Mouse (Mus musculus): ENCODE data around the gene N4bp2.

GRCm38 (mm10) chr5:65846534-65846933, 83.2 kb downstream of the N4bp2 start:
- TF ChIP-seq POLR2A (IDR thresholded peaks at IDR 0.05; ENCODE audit: insufficient read depth, low read length) (no peak), CTCF (IDR thresholded peaks at IDR 0.05; ENCODE audit: low read depth, low read length) (no peak)
